Mouse (Mus musculus): Measurements from ENCODE around the gene Cacna1b. TPM values are rescaled to one million over a fixed set of nuclear protein-coding genes. Genes with fewer than 3 reads are reported as not detected.

Gene Cacna1b
- polyA plus RNA-seq, 1 experiment from 2014 or later, result 0.13 TPM

DNA sequence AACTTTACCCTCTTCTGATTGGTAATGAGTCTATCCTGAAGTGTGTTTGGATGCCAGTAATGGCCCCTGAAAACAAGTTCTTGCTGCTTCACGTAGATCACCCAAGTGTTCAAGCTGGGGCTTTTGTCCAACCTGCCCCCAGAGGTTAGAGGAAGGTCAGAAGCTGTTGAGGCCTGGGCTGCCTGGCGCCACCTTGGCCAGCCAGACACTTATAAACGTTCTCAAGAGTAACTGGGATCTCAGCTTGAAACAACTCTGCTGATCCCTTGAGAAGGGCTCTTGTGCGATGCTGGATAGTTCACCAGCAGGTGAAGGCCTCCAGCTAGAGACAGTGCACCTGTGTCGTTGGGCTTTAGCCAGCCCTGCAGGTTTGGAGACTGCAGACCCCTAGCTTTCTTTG lies 202.8 kb downstream of the Cacna1b start:
- Histone ChIP-seq H3K4me3 (ENCODE audit: low read length) (no peak overlapping the region), H3K9me3 (replicated peaks; ENCODE audit: control insufficient read depth, low read length) (no peaks in the 10 kb centered on the region), H3K4me2 (ENCODE audit: low read depth, low read length) (no peak overlapping the region), H3K27ac (ENCODE audit: low read length) (no peak overlapping the region), H3K27me3 (ENCODE audit: control insufficient read depth, insufficient read depth, low read length) (no peaks in the 10 kb centered on the region), H3K4me1 (ENCODE audit: control insufficient read depth, insufficient read depth, low read length) (peaks cover 8% of the 10 kb centered on the region), H3K9ac (ENCODE audit: low read length) (no peak overlapping the region), H3K36me3 (ENCODE audit: control insufficient read depth, insufficient read depth) (no peaks in the 10 kb centered on the region)
- WGBS, result 65% methylated on average over 5 of the region's 5 CpGs
- no peak for ATAC-seq (replicated peaks; ENCODE audit: extremely low read depth, insufficient read depth, low FRiP score)

DNA sequence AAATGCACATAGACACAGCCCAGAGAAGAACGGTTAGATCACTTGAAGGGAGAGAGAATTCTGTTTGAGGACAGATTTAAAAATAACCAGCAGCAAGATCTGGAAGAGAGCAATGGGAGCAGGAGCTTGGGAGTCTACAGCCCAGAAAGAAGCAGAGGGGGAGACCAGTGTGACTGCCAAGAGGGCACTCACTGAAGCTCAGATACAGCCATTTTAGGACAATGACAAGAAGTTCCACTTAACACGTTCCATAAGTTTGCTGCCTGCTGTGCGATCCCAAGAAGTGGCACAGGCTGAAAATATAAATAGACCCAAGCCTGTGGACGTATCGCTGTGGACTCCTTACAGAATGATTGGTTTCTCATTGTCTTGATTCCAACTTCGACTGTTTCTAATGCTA lies 206.6 kb downstream of the Cacna1b start:
- Histone ChIP-seq H3K27me3 (ENCODE audit: control insufficient read depth, insufficient read depth, low read length) (no peaks in the 10 kb centered on the region), H3K36me3 (ENCODE audit: control insufficient read depth, insufficient read depth) (no peaks in the 10 kb centered on the region), H3K9ac (ENCODE audit: low read length) (no peak overlapping the region), H3K4me1 (ENCODE audit: control insufficient read depth, insufficient read depth, low read length) (peaks cover 19% of the 10 kb centered on the region), H3K4me3 (ENCODE audit: low read length) (no peak overlapping the region), H3K4me2 (ENCODE audit: low read depth, low read length) (peak overlapping the region; percentile 50), H3K27ac (ENCODE audit: low read length) (peak overlapping the region; percentile 93), H3K9me3 (replicated peaks; ENCODE audit: control insufficient read depth, low read length) (no peaks in the 10 kb centered on the region)
- peak; percentile 92 for ATAC-seq (replicated peaks; ENCODE audit: extremely low read depth, insufficient read depth, low FRiP score)
- 36% methylated on average over 6 of the region's 6 CpGs for WGBS

DNA sequence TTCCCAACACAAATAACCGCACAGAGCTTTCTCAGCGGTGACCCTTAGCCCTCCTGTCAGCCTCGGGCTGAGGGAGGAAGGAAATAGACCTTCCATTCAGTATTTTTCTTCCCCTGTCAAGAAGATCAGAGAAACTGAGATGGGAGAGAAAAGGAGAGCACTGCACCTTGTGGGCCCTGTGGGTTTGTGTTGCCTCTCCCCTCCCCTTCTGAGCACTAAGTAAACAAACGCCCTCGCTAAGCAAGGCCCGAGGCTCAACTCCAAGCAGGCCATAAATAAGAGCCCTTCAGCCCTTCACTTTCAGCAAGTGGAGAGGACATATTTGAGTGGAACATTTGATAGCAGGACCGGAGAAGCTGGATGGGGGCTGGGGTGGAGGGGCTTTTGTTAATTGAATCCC lies 209.0 kb downstream of the Cacna1b start:
- no peak overlapping the region for H3K4me2 ChIP-seq (ENCODE audit: low read depth, low read length)
- H3K27ac ChIP-seq (ENCODE audit: low read length), result no peak overlapping the region
- ATAC-seq (replicated peaks; ENCODE audit: extremely low read depth, insufficient read depth, low FRiP score), result no peak
- H3K9me3 ChIP-seq (replicated peaks; ENCODE audit: control insufficient read depth, low read length), result no peaks in the 10 kb centered on the region
- H3K4me1 ChIP-seq (ENCODE audit: control insufficient read depth, insufficient read depth, low read length), result peaks cover 19% of the 10 kb centered on the region
- H3K9ac ChIP-seq (ENCODE audit: low read length), result no peak overlapping the region
- H3K27me3 ChIP-seq (ENCODE audit: control insufficient read depth, insufficient read depth, low read length), result no peaks in the 10 kb centered on the region
- WGBS, result 22% methylated on average over 7 of the region's 7 CpGs
- no peak overlapping the region for H3K4me3 ChIP-seq (ENCODE audit: low read length)
- H3K36me3 ChIP-seq (ENCODE audit: control insufficient read depth, insufficient read depth), result no peaks in the 10 kb centered on the region

Other genes starting within 250 kb of the Cacna1b start
- 49.0 and 51.5 TPM in 2 replicates for gene Ehmt1, start 156.5 kb upstream of the Cacna1b start, polyA plus RNA-seq (2015; fragmentation: Nextera tagmentation; extraction: Ambion mirVana)
- 22.3 and 28.2 TPM in 2 replicates for gene Arrdc1, start 172.1 kb upstream of the Cacna1b start, polyA plus RNA-seq (2015; fragmentation: Nextera tagmentation; extraction: Ambion mirVana)
- 5.3 and 8.2 TPM in 2 replicates for gene Zmynd19, start 186.6 kb upstream of the Cacna1b start, polyA plus RNA-seq (2015; fragmentation: Nextera tagmentation; extraction: Ambion mirVana)
- gene Dph7, start 199.2 kb upstream of the Cacna1b start, polyA plus RNA-seq (2015; fragmentation: Nextera tagmentation; extraction: Ambion mirVana), result 16.8 and 17.4 TPM in 2 replicates
- gene Mrpl41, start 211.9 kb upstream of the Cacna1b start, polyA plus RNA-seq (2015; fragmentation: Nextera tagmentation; extraction: Ambion mirVana), result 125 and 150 TPM in 2 replicates
- 12.5 and 13.2 TPM in 2 replicates for gene Pnpla7, start 212.9 kb upstream of the Cacna1b start, polyA plus RNA-seq (2015; fragmentation: Nextera tagmentation; extraction: Ambion mirVana)